Mouse (Mus musculus) forebrain, embryonic 16.5 days (tissue): ENCODE measurements around the gene St6gal1. TPM values are rescaled to one million over a fixed set of nuclear protein-coding genes. Genes with fewer than 3 reads are reported as not detected.

Experiments
- ATAC-seq: fragments of 200-750 bp; cut with Nextera tagmentation; 2 replicates; pipeline ENCODE4 v1.8.0; 2017; ENCODE audit warnings: mild to moderate bottlenecking, moderate library complexity
- H3K27ac ChIP-seq: fragments of 300-500 bp; sonication (generic); 2 replicates; pipeline ENCODE4 v1.5.1; 2014; ENCODE audit warnings: low read length, control low read depth
- H3K27me3 ChIP-seq: fragments of 300-500 bp; sonication (generic); replicated peaks from 2 replicates; pipeline ENCODE4 v1.6.1; 2014; ENCODE audit warnings: low read length; ENCODE audit not compliant: control insufficient read depth, insufficient read depth
- H3K36me3 ChIP-seq: fragments of 300-500 bp; sonication (generic); 2 replicates; pipeline ENCODE4 v1.6.1; 2014; ENCODE audit not compliant: control insufficient read depth, insufficient read depth
- H3K4me1 ChIP-seq: fragments of 300-500 bp; sonication (generic); replicated peaks from 2 replicates; pipeline ENCODE4 v1.6.1; 2014; ENCODE audit warnings: low read length; ENCODE audit not compliant: control insufficient read depth, insufficient read depth
- H3K4me2 ChIP-seq: fragments of 300-500 bp; sonication (generic); 2 replicates; pipeline ENCODE4 v1.6.1; 2014; ENCODE audit warnings: mild to moderate bottlenecking, low read length, control low read depth
- H3K4me3 ChIP-seq: fragments of 300-500 bp; sonication (generic); replicated peaks from 2 replicates; pipeline ENCODE4 v1.5.1; 2014; ENCODE audit warnings: mild to moderate bottlenecking, low read length, control low read depth
- H3K9ac ChIP-seq: fragments of 300-500 bp; sonication (generic); replicated peaks from 2 replicates; pipeline ENCODE4 v1.6.1; 2014; ENCODE audit warnings: low read depth, low read length, control low read depth
- H3K9me3 ChIP-seq: fragments of 300-500 bp; sonication (generic); 2 replicates; pipeline ENCODE4 v1.6.1; 2016; ENCODE audit warnings: low read length; ENCODE audit not compliant: control insufficient read depth
- WGBS: fragments of 180-500 bp; shearing (Covaris S2); extraction: QIAGEN DNeasy Blood & Tissue Kit; methylation state at CpG from one replicate; pipeline ENCODE4 v1.1.7; 2014; 5-methylcytosine and 5-hydroxymethylcytosine counted together
- polyA plus RNA-seq: library from polyadenylated mRNA; unstranded; fragments of >200 nt; fragmentation: Nextera tagmentation; extraction: Ambion mirVana; gene quantifications from 2 replicates; pipeline ENCODE4 v1.2.1, GENCODE M21; 2015

The St6gal1 gene
- polyA plus RNA-seq, 1 experiment from 2014 or later = 50.4 TPM

- no peak for ATAC-seq
- Histone ChIP-seq H3K9me3 (no peaks in the 10 kb centered on the region), H3K9ac (no peak overlapping the region; the same call in 1 of the 2 replicates), H3K4me2 (peak overlapping the region; percentile 87), H3K4me3 (peak overlapping the region; percentile 24), H3K36me3 (no peaks in the 10 kb centered on the region), H3K27ac (no peak overlapping the region), H3K27me3 (no peaks in the 10 kb centered on the region), H3K4me1 (peaks cover 51% of the 10 kb centered on the region)
- WGBS = 39% methylated on average over 6 of the region's 6 CpGs
These were observed 3.3 kb downstream of the St6gal1 start for GRCm38 (mm10) chr16:23227851-23228250.

- no peak overlapping the region for H3K27ac ChIP-seq
- H3K27me3 ChIP-seq = no peaks in the 10 kb centered on the region
- H3K4me1 ChIP-seq = peaks cover 48% of the 10 kb centered on the region
- no peak overlapping the region for H3K9ac ChIP-seq
- 22% methylated on average over 3 of the region's 3 CpGs for WGBS
- no peak overlapping the region for H3K4me3 ChIP-seq
- no peaks in the 10 kb centered on the region for H3K36me3 ChIP-seq
- H3K9me3 ChIP-seq = no peaks in the 10 kb centered on the region
- peak overlapping the region; percentile 87 for H3K4me2 ChIP-seq
- ATAC-seq = no peak
These were observed 3.9 kb downstream of the St6gal1 start for GRCm38 (mm10) chr16:23228486-23228885.

DNA sequence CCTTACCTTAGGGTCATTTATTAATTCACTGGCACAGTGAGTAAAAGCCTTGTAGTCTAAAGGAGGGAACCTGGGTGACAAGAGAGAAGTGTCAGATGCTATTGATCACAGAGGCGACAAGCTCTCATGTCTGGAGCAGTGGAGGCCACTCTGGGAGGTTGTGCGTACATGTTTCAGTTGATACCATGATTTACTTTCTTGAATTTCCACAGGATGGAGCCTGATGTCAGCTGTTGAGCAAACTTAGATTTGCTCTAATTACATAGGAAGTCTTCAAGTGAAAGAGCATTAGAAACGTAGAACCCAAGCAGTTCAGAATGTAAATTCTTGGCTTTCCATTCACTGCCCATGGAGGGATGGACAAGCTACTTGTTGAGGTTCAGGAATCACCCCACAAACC lies 5.4 kb downstream of the St6gal1 start:
- H3K4me1 ChIP-seq = peaks cover 45% of the 10 kb centered on the region
- H3K36me3 ChIP-seq = peaks cover 8% of the 10 kb centered on the region; the same call in 1 of the 2 replicates
- no peak overlapping the region for H3K27ac ChIP-seq
- no peaks in the 10 kb centered on the region for H3K9me3 ChIP-seq
- 69% methylated on average over 3 of the region's 3 CpGs for WGBS
- H3K4me3 ChIP-seq = no peak overlapping the region
- H3K9ac ChIP-seq = no peak overlapping the region
- ATAC-seq = no peak
- H3K4me2 ChIP-seq = no peak overlapping the region
- no peaks in the 10 kb centered on the region for H3K27me3 ChIP-seq

DNA sequence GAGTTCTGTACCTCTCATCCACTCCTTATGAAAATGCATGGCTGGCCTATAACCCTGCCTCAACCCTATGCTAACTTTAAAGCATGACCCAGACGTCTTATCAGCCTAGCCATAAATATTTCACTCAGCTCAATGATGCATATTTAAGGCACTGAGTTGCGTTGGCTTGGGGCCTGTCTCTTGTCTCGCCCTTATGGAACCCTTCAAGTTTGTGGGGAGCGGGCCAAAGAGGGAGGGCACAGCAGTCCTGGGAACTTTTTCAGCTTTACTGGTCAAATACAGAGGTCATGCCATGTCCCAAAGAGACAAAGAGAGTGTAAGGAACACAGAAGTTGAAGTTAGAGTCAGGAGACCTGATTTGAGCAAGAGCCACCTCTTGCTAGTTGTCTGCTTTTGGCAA lies 6.6 kb downstream of the St6gal1 start:
- H3K4me2 ChIP-seq = no peak overlapping the region
- 63% methylated on average over 4 of the region's 4 CpGs for WGBS
- no peak for ATAC-seq
- H3K9me3 ChIP-seq = no peaks in the 10 kb centered on the region
- H3K27ac ChIP-seq = no peak overlapping the region
- no peaks in the 10 kb centered on the region for H3K27me3 ChIP-seq
- H3K4me3 ChIP-seq = no peak overlapping the region
- peaks cover 8% of the 10 kb centered on the region; the same call in 1 of the 2 replicates for H3K36me3 ChIP-seq
- H3K4me1 ChIP-seq = peaks cover 45% of the 10 kb centered on the region
- no peak overlapping the region for H3K9ac ChIP-seq

DNA sequence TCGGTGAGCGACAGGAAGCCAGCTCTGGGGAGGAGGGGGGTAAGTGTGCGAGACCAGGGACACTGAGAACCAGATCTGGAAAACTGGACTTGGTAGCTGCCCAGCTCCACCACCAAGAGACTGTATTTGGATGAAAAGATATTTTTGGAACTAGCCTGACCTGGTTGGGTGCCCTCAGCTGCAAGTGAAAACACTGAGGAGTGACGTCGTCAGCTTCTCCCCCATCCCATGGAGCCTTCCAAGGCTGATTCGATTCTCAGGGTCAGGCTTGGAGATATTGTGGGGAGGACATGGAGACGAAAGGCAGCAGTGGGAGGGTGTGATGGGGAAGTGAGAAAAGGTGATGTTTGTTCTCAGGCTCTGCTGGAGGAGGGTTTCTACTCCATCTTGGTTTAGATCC lies 8.2 kb downstream of the St6gal1 start:
- Histone ChIP-seq H3K27ac (no peak overlapping the region), H3K4me1 (peaks cover 39% of the 10 kb centered on the region), H3K4me2 (no peak overlapping the region), H3K9ac (no peak overlapping the region), H3K27me3 (no peaks in the 10 kb centered on the region), H3K36me3 (peaks cover 8% of the 10 kb centered on the region; the same call in 1 of the 2 replicates), H3K4me3 (no peak overlapping the region), H3K9me3 (no peaks in the 10 kb centered on the region)
- ATAC-seq = no peak
- 74% methylated on average over 7 of the region's 7 CpGs for WGBS

DNA sequence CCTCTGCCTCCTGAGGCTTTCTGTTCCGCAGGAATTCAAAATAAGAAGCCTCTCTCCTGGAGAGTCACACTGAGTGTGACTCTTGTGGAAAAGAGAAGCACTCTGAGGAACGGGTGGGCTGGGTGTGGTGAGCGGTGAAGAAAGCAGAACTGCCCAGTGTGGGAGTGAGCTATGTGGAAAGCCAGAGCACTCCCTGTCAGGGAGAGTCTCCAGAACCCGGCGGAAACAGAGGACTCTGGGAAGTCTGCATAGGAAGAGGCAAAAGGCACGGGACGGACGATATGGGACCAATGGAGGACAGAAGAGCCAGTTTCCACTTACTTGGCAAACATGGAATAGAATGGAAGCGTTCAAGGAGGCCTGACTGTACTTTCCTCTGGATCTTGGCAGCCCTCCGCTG lies 9.0 kb downstream of the St6gal1 start:
- ATAC-seq = no peak
- Histone ChIP-seq H3K9ac (no peak overlapping the region), H3K4me2 (no peak overlapping the region), H3K27ac (no peak overlapping the region), H3K4me3 (no peak overlapping the region), H3K4me1 (peaks cover 36% of the 10 kb centered on the region), H3K27me3 (no peaks in the 10 kb centered on the region), H3K36me3 (peaks cover 8% of the 10 kb centered on the region; the same call in 1 of the 2 replicates), H3K9me3 (no peaks in the 10 kb centered on the region)
- WGBS = 91% methylated on average over 10 of the region's 10 CpGs

GRCm38 (mm10) chr16:23234557-23234956 lies 10.0 kb downstream of the St6gal1 start:
- Histone ChIP-seq H3K4me2 (no peak overlapping the region), H3K4me1 (peaks cover 35% of the 10 kb centered on the region), H3K9ac (no peak overlapping the region), H3K27me3 (no peaks in the 10 kb centered on the region), H3K9me3 (no peaks in the 10 kb centered on the region), H3K4me3 (no peak overlapping the region), H3K27ac (no peak overlapping the region), H3K36me3 (peaks cover 8% of the 10 kb centered on the region; the same call in 1 of the 2 replicates)
- no peak for ATAC-seq
- 92% methylated on average over 5 of the region's 5 CpGs for WGBS

DNA sequence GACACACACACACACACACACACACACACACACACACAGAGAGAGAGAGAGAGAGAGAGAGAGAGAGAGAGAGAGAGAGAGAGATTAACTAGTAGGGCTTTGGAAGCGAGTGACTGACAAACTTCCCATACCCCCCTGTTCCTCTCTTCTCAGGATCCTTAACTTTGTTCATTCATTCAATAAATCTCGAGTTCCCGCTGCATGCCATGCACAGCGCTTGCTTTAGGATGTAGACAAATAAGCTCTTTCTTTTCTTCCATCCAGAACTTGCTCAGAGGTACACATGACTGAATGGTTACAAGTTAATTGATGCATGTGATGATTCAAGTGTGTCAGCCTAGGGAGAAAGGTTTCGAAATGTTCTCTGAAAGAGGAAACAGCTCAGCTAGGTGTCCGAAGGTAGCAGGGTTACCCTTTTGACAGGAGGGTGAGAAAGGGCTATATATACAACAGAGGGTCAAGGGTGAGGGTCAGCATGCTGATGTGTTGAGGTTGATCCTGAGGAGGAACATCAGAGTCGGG lies 10.7 kb downstream of the St6gal1 start:
- H3K4me3 ChIP-seq = no peak overlapping the region
- ATAC-seq = no peak
- WGBS = 55% methylated on average over 7 of the region's 7 CpGs
- no peaks in the 10 kb centered on the region for H3K27me3 ChIP-seq
- H3K9ac ChIP-seq = no peak overlapping the region
- H3K27ac ChIP-seq = no peak overlapping the region
- no peaks in the 10 kb centered on the region for H3K9me3 ChIP-seq
- peaks cover 8% of the 10 kb centered on the region; the same call in 1 of the 2 replicates for H3K36me3 ChIP-seq
- peaks cover 35% of the 10 kb centered on the region for H3K4me1 ChIP-seq
- H3K4me2 ChIP-seq = no peak overlapping the region

DNA sequence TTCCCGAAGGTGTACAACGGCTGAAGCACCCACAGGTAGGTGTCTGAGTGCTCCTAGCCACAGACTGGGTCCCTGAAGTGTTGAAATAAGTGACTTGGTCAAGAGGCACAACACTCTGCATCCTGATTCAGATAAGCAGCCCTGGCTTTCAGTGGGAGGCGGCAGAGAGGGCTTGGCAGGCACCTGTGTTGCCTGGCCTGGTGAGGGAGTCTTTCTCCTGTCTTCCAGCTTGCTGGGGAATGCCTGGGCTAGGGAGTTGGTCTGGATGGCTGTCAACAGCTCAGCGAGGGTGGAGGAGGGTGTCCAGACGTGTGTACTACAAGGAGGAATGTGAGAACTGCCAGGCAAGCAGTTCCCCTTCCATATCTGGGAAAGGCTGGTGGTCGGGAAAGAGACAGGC lies 15.0 kb downstream of the St6gal1 start:
- no peak overlapping the region; the same call in 1 of the 2 replicates for H3K9ac ChIP-seq
- H3K4me1 ChIP-seq = peaks cover 25% of the 10 kb centered on the region
- no peaks in the 10 kb centered on the region for H3K27me3 ChIP-seq
- no peak overlapping the region for H3K4me2 ChIP-seq
- H3K27ac ChIP-seq = no peak overlapping the region
- peaks cover 1% of the 10 kb centered on the region; the same call in 1 of the 2 replicates for H3K36me3 ChIP-seq
- ATAC-seq = no peak
- H3K4me3 ChIP-seq = no peak overlapping the region
- WGBS = 67% methylated on average over 6 of the region's 6 CpGs
- H3K9me3 ChIP-seq = no peaks in the 10 kb centered on the region
